Mouse (Mus musculus) stomach, embryonic 15.5 days (tissue): ENCODE measurements at regions not wholly inside any gene's neighbourhood (a gene's known extent, or its start where the extent isn't known, plus 50 kb on each side); places are given as distances from the start of the nearest gene placed in this dataset.
"Not testable (repeated sequence)": the region's sequence is repeated elsewhere in the genome, so short reads cannot be mapped to it uniquely, and the experiment has no call there.

ENCODE experiments used
- ATAC-seq: fragments of 200-750 bp; cut with Nextera tagmentation; 2 replicates; pipeline ENCODE4 v1.8.0; 2017; ENCODE audit warnings: low read depth, moderate number of reproducible peaks, moderate TSS enrichment; ENCODE audit not compliant: insufficient read depth, low FRiP score
- H3K27ac ChIP-seq: fragments of 300-500 bp; sonication (generic); 2 replicates; pipeline ENCODE4 v1.5.1; 2015; ENCODE audit warnings: mild to moderate bottlenecking, inconsistent platforms
- H3K27me3 ChIP-seq: fragments of 300-500 bp; sonication (generic); replicated peaks from 2 replicates; pipeline ENCODE4 v1.6.1; 2015; ENCODE audit warnings: inconsistent platforms
- H3K36me3 ChIP-seq: fragments of 300-500 bp; sonication (generic); 2 replicates; pipeline ENCODE4 v1.6.1; 2015; ENCODE audit warnings: inconsistent platforms
- H3K4me1 ChIP-seq: fragments of 300-500 bp; sonication (generic); 2 replicates; pipeline ENCODE4 v1.6.1; 2015; ENCODE audit warnings: inconsistent platforms
- H3K4me2 ChIP-seq: fragments of 300-500 bp; sonication (generic); 2 replicates; pipeline ENCODE4 v1.6.1; 2015; ENCODE audit warnings: mild to moderate bottlenecking, inconsistent platforms
- H3K4me3 ChIP-seq: fragments of 300-500 bp; sonication (generic); replicated peaks from 2 replicates; pipeline ENCODE4 v1.5.1; 2015; ENCODE audit warnings: inconsistent platforms
- H3K9ac ChIP-seq: fragments of 300-500 bp; sonication (generic); 2 replicates; pipeline ENCODE4 v1.6.1; 2015; ENCODE audit warnings: inconsistent platforms
- H3K9me3 ChIP-seq: fragments of 300-500 bp; sonication (generic); 2 replicates; pipeline ENCODE4 v1.6.1; 2016; ENCODE audit warnings: inconsistent platforms
- WGBS: fragments of 180-500 bp; shearing (Covaris S2); methylation state at CpG from one replicate; pipeline ENCODE4 v1.1.7; 2015; 5-methylcytosine and 5-hydroxymethylcytosine counted together

DNA sequence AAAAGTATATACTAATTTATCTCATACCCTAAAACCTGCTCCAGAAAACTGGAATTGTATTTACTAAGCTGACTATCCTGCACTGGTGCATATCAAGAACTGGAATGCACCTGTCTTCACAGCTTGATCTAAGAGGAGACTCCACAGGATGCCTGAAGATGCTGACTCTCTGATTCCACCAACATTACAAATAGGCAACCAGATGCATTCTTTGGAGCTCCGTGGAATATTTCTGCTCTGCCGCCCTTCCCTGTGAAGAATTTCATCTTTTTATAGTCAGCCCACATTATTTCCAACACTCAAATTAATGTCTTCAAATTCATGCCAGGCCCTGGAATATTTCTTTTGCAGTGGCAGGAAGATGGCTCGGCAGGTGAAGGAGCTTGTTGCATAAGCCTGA is 148.7 kb upstream of the Pou3f3 start:
- H3K9ac ChIP-seq: no peak overlapping the region
- H3K4me3 ChIP-seq: no peak overlapping the region
- H3K36me3 ChIP-seq: no peaks in the 10 kb centered on the region
- no peaks in the 10 kb centered on the region for H3K4me1 ChIP-seq
- H3K9me3 ChIP-seq: no peaks in the 10 kb centered on the region
- no peak for ATAC-seq
- H3K4me2 ChIP-seq: no peak overlapping the region
- WGBS: 87% methylated on average over 3 of the region's 3 CpGs
- no peaks in the 10 kb centered on the region for H3K27me3 ChIP-seq
- H3K27ac ChIP-seq: no peak overlapping the region

- H3K9me3 ChIP-seq: no peaks in the 10 kb centered on the region
- H3K27me3 ChIP-seq: no peaks in the 10 kb centered on the region
- H3K4me3 ChIP-seq: no peak overlapping the region
- no peaks in the 10 kb centered on the region for H3K4me1 ChIP-seq
- H3K36me3 ChIP-seq: no peaks in the 10 kb centered on the region
- no peak overlapping the region for H3K27ac ChIP-seq
- WGBS: 76% methylated on average over 2 of the region's 2 CpGs
- H3K9ac ChIP-seq: no peak overlapping the region
- ATAC-seq: no peak
- no peak overlapping the region for H3K4me2 ChIP-seq
Observed at GRCm38 (mm10) chr1:42557301-42557700, 138.3 kb upstream of the Pou3f3 start.

GRCm38 (mm10) chr1:42567640-42568039 is 127.9 kb upstream of the Pou3f3 start:
- 85% methylated on average over 6 of the region's 6 CpGs for WGBS
- Histone ChIP-seq H3K4me2 (no peak overlapping the region), H3K27me3 (no peaks in the 10 kb centered on the region), H3K36me3 (no peaks in the 10 kb centered on the region), H3K4me1 (no peaks in the 10 kb centered on the region), H3K9me3 (no peaks in the 10 kb centered on the region), H3K9ac (no peak overlapping the region), H3K27ac (no peak overlapping the region), H3K4me3 (no peak overlapping the region)
- ATAC-seq: no peak

- no peaks in the 10 kb centered on the region for H3K4me1 ChIP-seq
- no peaks in the 10 kb centered on the region for H3K27me3 ChIP-seq
- no peak for ATAC-seq
- no peaks in the 10 kb centered on the region for H3K36me3 ChIP-seq
- H3K9ac ChIP-seq: no peak overlapping the region
- no peak overlapping the region for H3K4me3 ChIP-seq
- H3K27ac ChIP-seq: no peak overlapping the region
- no peaks in the 10 kb centered on the region for H3K9me3 ChIP-seq
- 81% methylated on average over 3 of the region's 3 CpGs for WGBS
- no peak overlapping the region for H3K4me2 ChIP-seq
Observed at GRCm38 (mm10) chr1:42585191-42585590, 110.4 kb upstream of the Pou3f3 start.

GRCm38 (mm10) chr1:42588499-42588898 is 107.1 kb upstream of the Pou3f3 start:
- no peaks in the 10 kb centered on the region for H3K36me3 ChIP-seq
- no peak overlapping the region for H3K4me2 ChIP-seq
- no peak overlapping the region for H3K27ac ChIP-seq
- 25% methylated on average over 10 of the region's 10 CpGs for WGBS
- no peak overlapping the region for H3K4me3 ChIP-seq
- no peaks in the 10 kb centered on the region for H3K27me3 ChIP-seq
- no peak overlapping the region for H3K9ac ChIP-seq
- ATAC-seq: no peak
- no peaks in the 10 kb centered on the region for H3K9me3 ChIP-seq
- no peaks in the 10 kb centered on the region for H3K4me1 ChIP-seq

- Histone ChIP-seq H3K4me3 (no peak overlapping the region), H3K4me2 (no peak overlapping the region), H3K9me3 (no peaks in the 10 kb centered on the region), H3K27ac (no peak overlapping the region), H3K27me3 (no peaks in the 10 kb centered on the region), H3K4me1 (no peaks in the 10 kb centered on the region), H3K9ac (no peak overlapping the region), H3K36me3 (no peaks in the 10 kb centered on the region)
- ATAC-seq: peak; percentile 60; the same call in 1 of the 2 replicates
- 35% methylated on average over 7 of the region's 7 CpGs for WGBS
Observed at GRCm38 (mm10) chr1:42589442-42589841, 106.1 kb upstream of the Pou3f3 start.

DNA sequence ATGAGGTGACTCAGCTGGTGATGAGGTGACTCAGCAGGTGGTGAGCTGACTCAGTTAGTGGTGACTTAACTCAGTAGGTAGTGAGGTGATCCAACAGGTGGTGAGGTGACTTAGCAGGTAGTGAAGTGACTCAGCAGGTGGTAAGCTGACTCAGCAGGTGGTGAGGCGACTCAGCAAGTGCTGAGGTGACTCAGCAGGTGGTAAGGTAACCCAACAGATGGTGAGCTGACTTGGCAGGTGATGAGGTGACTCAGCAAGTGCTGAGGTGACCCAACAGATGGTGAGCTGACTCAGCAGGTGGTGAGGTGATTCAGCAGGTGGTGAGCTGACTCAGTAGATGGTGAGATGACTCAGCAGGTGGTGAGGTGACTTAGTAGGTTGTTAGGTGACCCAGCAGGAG is 103.7 kb upstream of the Pou3f3 start:
- H3K4me1 ChIP-seq: no peaks in the 10 kb centered on the region
- H3K27ac ChIP-seq: no peak overlapping the region
- H3K9ac ChIP-seq: no peak overlapping the region
- no peak overlapping the region for H3K4me3 ChIP-seq
- no peak for ATAC-seq
- no peaks in the 10 kb centered on the region for H3K9me3 ChIP-seq
- H3K27me3 ChIP-seq: no peaks in the 10 kb centered on the region
- 65% methylated on average over 1 of the region's 1 CpGs for WGBS
- H3K36me3 ChIP-seq: no peaks in the 10 kb centered on the region
- no peak overlapping the region for H3K4me2 ChIP-seq

GRCm38 (mm10) chr1:42597065-42597464 is 98.5 kb upstream of the Pou3f3 start:
- no peaks in the 10 kb centered on the region for H3K27me3 ChIP-seq
- H3K4me3 ChIP-seq: no peak overlapping the region
- H3K36me3 ChIP-seq: no peaks in the 10 kb centered on the region
- WGBS: 76% methylated on average over 4 of the region's 4 CpGs
- no peaks in the 10 kb centered on the region for H3K9me3 ChIP-seq
- H3K27ac ChIP-seq: no peak overlapping the region
- no peaks in the 10 kb centered on the region for H3K4me1 ChIP-seq
- H3K9ac ChIP-seq: no peak overlapping the region
- no peak overlapping the region for H3K4me2 ChIP-seq
- no peak for ATAC-seq

DNA sequence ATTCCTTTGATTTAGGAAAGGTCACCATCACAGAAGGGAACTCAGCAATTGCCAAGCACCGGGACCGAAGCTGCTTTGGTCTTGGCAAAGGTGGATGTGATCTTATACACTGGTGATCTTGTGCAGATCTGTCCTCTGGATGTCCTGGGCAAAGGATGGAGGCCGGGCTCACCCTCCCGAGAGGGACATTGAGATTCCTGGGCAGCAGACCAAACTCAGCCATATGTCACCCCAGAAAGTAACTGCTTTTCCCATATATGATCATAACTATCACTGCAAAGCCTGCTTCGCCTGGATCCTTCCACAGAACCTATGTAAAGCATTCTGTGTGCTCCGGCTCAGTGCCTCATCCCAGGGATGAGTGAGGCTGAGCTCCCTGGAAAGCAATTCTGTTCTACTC is 96.3 kb upstream of the Pou3f3 start:
- no peak overlapping the region for H3K4me3 ChIP-seq
- H3K4me1 ChIP-seq: no peaks in the 10 kb centered on the region
- H3K36me3 ChIP-seq: no peaks in the 10 kb centered on the region
- 69% methylated on average over 6 of the region's 6 CpGs for WGBS
- H3K27ac ChIP-seq: no peak overlapping the region
- no peak for ATAC-seq
- no peak overlapping the region for H3K9ac ChIP-seq
- no peaks in the 10 kb centered on the region for H3K27me3 ChIP-seq
- no peaks in the 10 kb centered on the region for H3K9me3 ChIP-seq
- H3K4me2 ChIP-seq: no peak overlapping the region

DNA sequence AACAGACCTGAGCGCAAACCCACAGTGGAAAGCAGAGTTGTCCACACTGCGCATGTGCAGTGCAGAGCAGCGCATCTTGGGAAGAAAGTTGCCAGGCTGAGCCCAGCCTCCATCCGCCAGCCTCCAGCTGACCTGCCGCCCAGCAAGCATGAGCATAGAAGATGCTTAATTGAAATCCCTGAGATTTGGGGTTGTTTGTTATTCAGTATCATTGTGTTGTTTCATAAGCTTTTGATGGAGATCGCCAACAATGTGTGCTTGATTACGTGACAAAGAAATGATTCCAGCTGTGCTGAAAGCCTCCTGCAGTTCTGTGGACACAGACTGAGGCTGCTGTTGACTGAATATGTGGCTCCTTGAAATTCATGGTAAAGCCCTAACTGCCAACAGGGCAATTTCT is 89.3 kb upstream of the Pou3f3 start:
- no peaks in the 10 kb centered on the region for H3K9me3 ChIP-seq
- H3K36me3 ChIP-seq: no peaks in the 10 kb centered on the region
- no peak overlapping the region for H3K27ac ChIP-seq
- ATAC-seq: no peak
- H3K4me2 ChIP-seq: no peak overlapping the region
- 83% methylated on average over 7 of the region's 7 CpGs for WGBS
- no peaks in the 10 kb centered on the region for H3K4me1 ChIP-seq
- no peak overlapping the region for H3K9ac ChIP-seq
- no peak overlapping the region for H3K4me3 ChIP-seq
- H3K27me3 ChIP-seq: no peaks in the 10 kb centered on the region

GRCm38 (mm10) chr1:42607466-42608043 is 88.0 kb upstream of the Pou3f3 start:
- H3K9me3 ChIP-seq, H3K4me2 ChIP-seq, ATAC-seq, H3K36me3 ChIP-seq, H3K27me3 ChIP-seq, H3K27ac ChIP-seq, H3K9ac ChIP-seq, H3K4me3 ChIP-seq, H3K4me1 ChIP-seq: not testable (repeated sequence)
- WGBS: 82% methylated on average over 4 of the region's 4 CpGs

DNA sequence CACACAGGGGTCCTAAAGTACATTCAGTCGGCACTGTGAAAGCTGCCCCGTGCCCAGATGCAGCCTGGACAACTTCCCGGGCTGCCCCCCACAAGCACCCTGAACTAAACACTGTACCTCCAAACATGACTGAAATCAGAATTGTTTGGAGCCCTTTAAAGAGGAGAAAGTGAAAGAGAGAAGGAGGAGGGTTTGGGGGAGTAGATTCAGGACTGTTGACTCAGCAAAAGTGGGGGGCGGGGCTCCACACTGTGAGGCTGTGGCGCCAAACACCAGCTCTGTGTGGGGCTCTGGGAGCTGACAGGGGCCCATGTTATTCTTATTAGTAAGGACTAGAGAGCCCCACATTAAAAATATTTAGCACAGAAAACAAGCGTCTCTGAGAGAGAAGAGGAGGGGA is 71.8 kb upstream of the Pou3f3 start:
- 74% methylated on average over 6 of the region's 6 CpGs for WGBS
- H3K4me2 ChIP-seq: no peak overlapping the region
- no peaks in the 10 kb centered on the region for H3K36me3 ChIP-seq
- H3K9me3 ChIP-seq: no peaks in the 10 kb centered on the region
- ATAC-seq: no peak
- no peaks in the 10 kb centered on the region for H3K4me1 ChIP-seq
- H3K4me3 ChIP-seq: no peak overlapping the region
- no peak overlapping the region for H3K27ac ChIP-seq
- no peaks in the 10 kb centered on the region for H3K27me3 ChIP-seq
- no peak overlapping the region for H3K9ac ChIP-seq

DNA sequence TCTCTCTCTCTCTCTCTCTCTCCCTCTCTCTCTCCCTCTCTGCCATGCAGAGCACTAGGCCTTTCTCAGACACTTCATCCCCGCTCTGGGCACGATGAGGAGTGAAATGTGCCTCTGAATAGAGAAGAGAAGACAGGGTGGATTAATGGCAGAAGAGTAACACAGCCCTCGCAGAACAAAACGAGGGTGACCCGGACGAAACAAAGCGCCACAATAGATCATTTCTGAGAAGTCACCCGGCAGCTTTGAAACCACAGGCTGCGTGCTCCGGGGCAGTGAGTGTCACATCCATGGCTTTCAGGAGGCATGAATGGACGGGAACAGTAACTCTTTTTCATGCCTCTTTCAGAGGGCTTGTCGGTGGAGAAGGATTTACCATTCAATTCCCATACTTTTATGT is 66.8 kb upstream of the Pou3f3 start:
- Histone ChIP-seq H3K4me3 (no peak overlapping the region), H3K27me3 (no peaks in the 10 kb centered on the region), H3K4me1 (peaks cover 6% of the 10 kb centered on the region; the same call in 1 of the 2 replicates), H3K4me2 (no peak overlapping the region), H3K36me3 (no peaks in the 10 kb centered on the region), H3K9me3 (no peaks in the 10 kb centered on the region), H3K9ac (no peak overlapping the region), H3K27ac (no peak overlapping the region)
- WGBS: 44% methylated on average over 12 of the region's 12 CpGs
- ATAC-seq: no peak
